Mouse (Mus musculus) forebrain, embryonic 15.5 days (tissue): ENCODE data around the gene Dpm1. TPM values are rescaled to one million over a fixed set of nuclear protein-coding genes. Genes with fewer than 3 reads are reported as not detected.
A peak's percentile ranks its signal among the peaks of the same experiment; 100 is the strongest.

Source experiments
- ATAC-seq: fragments of 200-750 bp; cut with Nextera tagmentation; replicated peaks from 2 replicates; pipeline ENCODE4 v1.8.0; 2017; ENCODE audit warnings: mild to moderate bottlenecking, moderate TSS enrichment, moderate library complexity
- H3K27ac ChIP-seq: fragments of 300-500 bp; sonication (generic); replicated peaks from 2 replicates; pipeline ENCODE4 v1.5.1; 2015; ENCODE audit warnings: mild to moderate bottlenecking, inconsistent platforms
- H3K27me3 ChIP-seq: fragments of 300-500 bp; sonication (generic); 2 replicates; pipeline ENCODE4 v1.6.1; 2015; ENCODE audit warnings: inconsistent platforms
- H3K36me3 ChIP-seq: fragments of 300-500 bp; sonication (generic); 2 replicates; pipeline ENCODE4 v1.6.1; 2015; ENCODE audit warnings: mild to moderate bottlenecking, inconsistent platforms
- H3K4me1 ChIP-seq: fragments of 300-500 bp; sonication (generic); 2 replicates; pipeline ENCODE4 v1.6.1; 2015; ENCODE audit warnings: inconsistent platforms
- H3K4me2 ChIP-seq: fragments of 300-500 bp; sonication (generic); replicated peaks from 2 replicates; pipeline ENCODE4 v1.6.1; 2015; ENCODE audit warnings: mild to moderate bottlenecking, inconsistent platforms
- H3K4me3 ChIP-seq: fragments of 300-500 bp; sonication (generic); 2 replicates; pipeline ENCODE4 v1.5.1; 2015; ENCODE audit warnings: mild to moderate bottlenecking, inconsistent platforms
- H3K9ac ChIP-seq: fragments of 300-500 bp; sonication (generic); replicated peaks from 2 replicates; pipeline ENCODE4 v1.6.1; 2015; ENCODE audit warnings: mild to moderate bottlenecking, inconsistent platforms
- H3K9me3 ChIP-seq: fragments of 300-500 bp; sonication (generic); 2 replicates; pipeline ENCODE4 v1.6.1; 2016; ENCODE audit warnings: inconsistent platforms
- WGBS: fragments of 180-500 bp; shearing (Covaris S2); methylation state at CpG from one replicate; pipeline ENCODE4 v1.1.7; 2015; ENCODE audit warnings: mixed read lengths; 5-methylcytosine and 5-hydroxymethylcytosine counted together
- polyA plus RNA-seq: library from polyadenylated mRNA; unstranded; fragments of >200 nt; fragmentation: Nextera tagmentation; extraction: Ambion mirVana; gene quantifications from 2 replicates; pipeline ENCODE4 v1.2.1, GENCODE M21; 2015

Dpm1 gene
- polyA plus RNA-seq, 1 experiment from 2014 or later = 74.5 TPM

DNA sequence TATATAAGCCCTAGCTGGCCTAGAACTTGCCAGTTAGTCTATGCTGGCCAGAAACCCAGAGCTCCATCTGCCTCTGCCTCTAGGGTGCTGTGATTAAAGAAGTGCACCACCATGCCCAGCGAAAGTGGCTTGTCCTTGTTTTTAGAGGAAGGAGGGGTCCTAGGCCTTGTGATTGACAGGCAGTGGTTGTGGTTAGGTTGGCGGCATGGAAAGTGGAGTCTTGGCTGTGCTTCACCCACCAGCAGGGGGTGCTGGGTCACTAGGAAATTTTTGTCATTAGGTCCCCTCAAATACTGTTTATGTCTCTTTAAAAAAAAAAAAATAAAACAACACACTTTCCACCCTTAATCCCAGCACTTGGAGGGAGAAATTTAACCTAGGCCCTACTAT is 18.5 kb upstream of the Dpm1 start:
- no peaks in the 10 kb centered on the region for H3K27me3 ChIP-seq
- no peak overlapping the region for H3K4me3 ChIP-seq
- peak; percentile 35 for ATAC-seq
- H3K4me1 ChIP-seq = peaks cover 24% of the 10 kb centered on the region
- no peaks in the 10 kb centered on the region for H3K9me3 ChIP-seq
- no peaks in the 10 kb centered on the region for H3K36me3 ChIP-seq
- 10% methylated on average over 2 of the region's 2 CpGs for WGBS
- H3K9ac ChIP-seq = no peak overlapping the region
- H3K27ac ChIP-seq = peak overlapping the region; percentile 87
- H3K4me2 ChIP-seq = no peak overlapping the region

- Histone ChIP-seq H3K27ac (peak overlapping the region; percentile 87), H3K4me2 (no peak overlapping the region), H3K9me3 (no peaks in the 10 kb centered on the region), H3K4me3 (no peak overlapping the region), H3K36me3 (no peaks in the 10 kb centered on the region), H3K27me3 (no peaks in the 10 kb centered on the region), H3K4me1 (peaks cover 24% of the 10 kb centered on the region), H3K9ac (no peak overlapping the region)
- ATAC-seq = peak; percentile 85
- 41% methylated on average over 8 of the region's 8 CpGs for WGBS
Observed at GRCm38 (mm10) chr2:168248167-168248855, 17.9 kb upstream of the Dpm1 start.

DNA sequence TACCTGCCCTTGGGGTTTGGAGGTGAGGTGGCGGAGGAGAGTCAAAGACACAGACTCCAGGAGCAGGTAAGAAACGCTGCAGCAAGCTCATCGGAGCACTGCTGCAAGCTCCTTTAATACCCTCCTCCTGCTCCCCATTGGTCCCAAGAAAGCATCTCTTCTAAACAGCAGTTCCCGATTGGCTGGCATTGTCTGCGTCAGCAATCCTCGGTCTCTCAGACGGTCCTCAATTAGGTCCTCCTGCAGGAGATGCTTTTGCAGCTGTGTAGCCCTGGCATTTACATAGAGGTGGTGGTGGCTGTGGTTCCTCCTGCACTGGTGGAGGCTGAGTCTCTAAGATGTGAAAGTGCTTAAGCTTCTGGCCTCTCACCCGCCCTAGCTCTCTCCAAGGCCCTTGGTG is 15.2 kb upstream of the Dpm1 start:
- Histone ChIP-seq H3K9me3 (no peaks in the 10 kb centered on the region), H3K27me3 (no peaks in the 10 kb centered on the region), H3K4me3 (no peak overlapping the region), H3K36me3 (no peaks in the 10 kb centered on the region), H3K27ac (no peak overlapping the region), H3K9ac (no peak overlapping the region), H3K4me2 (no peak overlapping the region), H3K4me1 (peaks cover 12% of the 10 kb centered on the region; the same call in 1 of the 2 replicates)
- ATAC-seq = no peak
- WGBS = 35% methylated on average over 8 of the region's 8 CpGs

GRCm38 (mm10) chr2:168243278-168243677 is 12.9 kb upstream of the Dpm1 start:
- H3K4me1 ChIP-seq = peaks cover 8% of the 10 kb centered on the region; the same call in 1 of the 2 replicates
- H3K36me3 ChIP-seq = no peaks in the 10 kb centered on the region
- no peaks in the 10 kb centered on the region for H3K27me3 ChIP-seq
- no peak overlapping the region for H3K4me3 ChIP-seq
- WGBS = 82% methylated on average over 4 of the region's 4 CpGs
- no peak overlapping the region for H3K9ac ChIP-seq
- no peak for ATAC-seq
- H3K27ac ChIP-seq = no peak overlapping the region
- no peak overlapping the region for H3K4me2 ChIP-seq
- H3K9me3 ChIP-seq = no peaks in the 10 kb centered on the region

GRCm38 (mm10) chr2:168242841-168243240 is 12.4 kb upstream of the Dpm1 start:
- no peaks in the 10 kb centered on the region for H3K36me3 ChIP-seq
- no peaks in the 10 kb centered on the region for H3K27me3 ChIP-seq
- ATAC-seq = no peak
- H3K9me3 ChIP-seq = no peaks in the 10 kb centered on the region
- no peak overlapping the region for H3K4me2 ChIP-seq
- H3K9ac ChIP-seq = no peak overlapping the region
- H3K4me3 ChIP-seq = no peak overlapping the region
- H3K27ac ChIP-seq = no peak overlapping the region
- H3K4me1 ChIP-seq = 0 out of 2 replicates have a peak, but pooled peaks cover 4% of the 10 kb centered on the region

DNA sequence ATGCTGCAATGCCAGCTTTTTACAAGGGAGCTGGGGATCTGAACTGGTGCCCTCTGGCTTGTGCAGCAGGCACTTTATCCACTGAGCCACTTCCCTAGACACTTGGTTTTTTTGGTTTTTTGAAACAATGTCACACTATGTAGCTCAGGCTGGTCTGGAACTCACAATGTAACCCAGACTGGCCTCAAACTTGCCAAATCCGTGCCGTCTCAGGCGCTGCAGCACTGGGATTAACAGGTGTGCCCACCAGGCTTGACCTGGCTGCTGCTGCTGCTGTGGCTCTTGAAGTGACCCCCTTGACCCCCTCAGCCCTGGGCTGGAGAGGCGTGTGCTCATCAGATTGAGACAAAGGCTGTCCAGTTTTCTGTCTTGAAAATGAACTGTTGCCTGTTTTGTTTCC is 7.9 kb upstream of the Dpm1 start:
- Histone ChIP-seq H3K27ac (no peak overlapping the region), H3K36me3 (peaks cover 8% of the 10 kb centered on the region; the same call in 1 of the 2 replicates), H3K4me3 (no peak overlapping the region), H3K27me3 (no peaks in the 10 kb centered on the region), H3K4me1 (no peaks in the 10 kb centered on the region), H3K9me3 (no peaks in the 10 kb centered on the region), H3K9ac (no peak overlapping the region), H3K4me2 (no peak overlapping the region)
- no peak for ATAC-seq
- WGBS = 88% methylated on average over 4 of the region's 4 CpGs

DNA sequence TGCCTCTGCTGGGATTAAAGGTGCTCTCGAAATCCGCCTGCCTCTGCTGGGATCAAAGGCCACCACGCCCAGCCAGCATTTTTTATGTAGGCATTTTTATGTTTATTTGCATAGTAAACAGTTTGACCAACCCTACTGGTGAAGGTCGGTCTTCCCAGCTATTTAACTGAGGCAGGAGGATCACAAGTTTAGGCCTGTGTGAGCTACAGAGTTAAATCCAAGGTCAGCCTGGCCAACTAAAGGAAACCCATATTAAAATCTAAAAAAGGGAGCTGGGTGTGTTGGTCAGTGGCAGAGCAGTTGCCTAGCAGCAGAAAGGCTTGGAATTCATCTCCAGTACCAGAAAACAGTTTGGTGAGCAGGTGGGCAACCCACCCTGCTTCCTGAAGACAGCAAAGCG is 2.9 kb upstream of the Dpm1 start:
- Histone ChIP-seq H3K9ac (no peak overlapping the region), H3K36me3 (peaks cover 12% of the 10 kb centered on the region; the same call in 1 of the 2 replicates), H3K4me1 (peaks cover 32% of the 10 kb centered on the region), H3K27me3 (no peaks in the 10 kb centered on the region), H3K4me2 (no peak overlapping the region), H3K27ac (no peak overlapping the region), H3K9me3 (no peaks in the 10 kb centered on the region), H3K4me3 (no peak overlapping the region)
- 90% methylated on average over 5 of the region's 5 CpGs for WGBS
- ATAC-seq = no peak

- 71% methylated on average over 33 of the region's 33 CpGs for WGBS
- Histone ChIP-seq H3K9me3 (no peaks in the 10 kb centered on the region), H3K36me3 (peaks cover 15% of the 10 kb centered on the region), H3K4me3 (peak overlapping the region; percentile 59), H3K27ac (no peak overlapping the region), H3K4me1 (peaks cover 37% of the 10 kb centered on the region), H3K9ac (peak overlapping the region; percentile 69), H3K27me3 (no peaks in the 10 kb centered on the region), H3K4me2 (peak overlapping the region; percentile 97)
- no peak for ATAC-seq
Observed at GRCm38 (mm10) chr2:168231471-168231829, 1.1 kb upstream of the Dpm1 start.

DNA sequence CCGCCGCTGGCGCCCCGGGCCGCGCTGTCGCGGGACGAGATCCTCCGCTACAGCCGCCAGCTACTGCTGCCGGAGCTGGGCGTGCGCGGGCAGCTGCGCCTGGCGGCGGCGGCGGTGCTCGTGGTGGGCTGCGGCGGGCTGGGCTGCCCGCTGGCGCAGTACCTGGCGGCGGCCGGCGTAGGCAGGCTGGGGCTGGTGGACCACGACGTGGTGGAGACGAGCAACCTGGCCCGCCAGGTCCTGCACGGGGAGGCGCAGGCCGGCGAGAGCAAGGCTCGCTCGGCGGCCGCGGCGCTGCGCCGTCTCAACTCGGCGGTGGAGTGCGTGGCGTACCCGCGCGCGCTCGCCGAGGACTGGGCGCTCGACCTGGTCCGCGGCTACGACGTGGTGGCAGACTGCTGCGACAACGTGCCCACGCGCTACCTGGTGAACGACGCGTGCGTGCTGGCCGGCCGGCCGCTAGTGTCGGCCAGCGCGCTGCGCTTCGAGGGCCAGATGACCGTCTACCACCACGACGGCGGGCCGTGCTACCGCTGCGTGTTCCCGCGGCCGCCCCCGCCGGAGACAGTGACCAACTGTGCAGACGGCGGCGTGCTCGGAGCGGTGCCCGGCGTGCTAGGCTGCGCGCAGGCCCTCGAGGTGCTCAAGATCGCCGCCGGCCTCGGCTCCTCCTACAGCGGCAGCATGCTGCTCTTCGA is 531 bp upstream of the Dpm1 start:
- peaks cover 37% of the 10 kb centered on the region for H3K4me1 ChIP-seq
- H3K4me2 ChIP-seq = peak overlapping the region; percentile 97
- H3K36me3 ChIP-seq = peaks cover 21% of the 10 kb centered on the region
- H3K27me3 ChIP-seq = no peaks in the 10 kb centered on the region
- peak overlapping the region; percentile 59 for H3K4me3 ChIP-seq
- H3K27ac ChIP-seq = peak overlapping the region; percentile 94
- no peaks in the 10 kb centered on the region for H3K9me3 ChIP-seq
- 4% methylated on average over 102 of the region's 105 CpGs for WGBS
- peak overlapping the region; percentile 69 for H3K9ac ChIP-seq
- peak; percentile 78 for ATAC-seq

DNA sequence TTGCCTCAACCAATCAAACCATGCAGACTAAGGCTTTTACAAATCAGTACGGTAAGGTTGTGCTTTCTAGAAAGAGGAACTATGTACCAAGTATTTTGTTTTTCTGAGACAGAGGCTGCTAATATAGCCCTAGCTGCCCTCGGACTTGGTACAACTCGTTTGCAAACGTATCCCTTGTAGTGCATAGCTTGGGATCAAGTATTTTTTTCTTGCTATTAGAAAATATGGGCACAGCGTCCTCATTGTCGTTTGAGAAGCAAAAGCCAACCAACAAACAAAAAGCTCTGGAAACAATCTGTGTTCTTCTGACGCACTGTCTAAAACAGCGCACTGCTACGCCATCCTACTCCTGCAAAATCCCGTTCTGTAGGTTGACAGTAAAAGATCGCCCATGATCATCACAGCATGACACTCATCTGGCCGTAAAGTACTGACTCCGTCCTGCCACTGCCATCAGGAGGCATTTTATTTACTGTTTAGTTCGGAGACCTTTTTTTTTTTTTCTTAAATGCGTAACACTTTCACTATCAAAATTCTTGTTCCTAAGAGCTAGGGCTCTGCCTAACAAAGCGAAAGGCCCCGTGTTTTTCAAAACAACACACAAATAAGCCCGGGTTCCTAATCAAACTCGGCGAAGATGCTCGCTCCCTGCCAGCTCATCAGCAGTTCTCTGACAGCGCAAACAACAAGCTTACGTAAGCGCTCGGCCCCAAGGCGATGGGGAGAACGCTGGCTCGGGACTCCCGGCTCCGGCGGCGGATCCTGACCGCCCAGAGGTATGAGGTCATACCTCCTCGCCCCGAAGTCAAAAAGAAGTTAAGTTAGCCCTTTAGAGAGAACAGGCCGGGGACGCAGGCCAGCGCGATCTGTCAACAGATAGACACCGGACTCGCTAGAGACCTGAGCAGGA is 1.0 kb downstream of the Dpm1 start:
- Histone ChIP-seq H3K4me3 (peak overlapping the region; percentile 59), H3K9me3 (no peaks in the 10 kb centered on the region), H3K36me3 (peaks cover 33% of the 10 kb centered on the region), H3K9ac (peak overlapping the region; percentile 69), H3K27ac (peak overlapping the region; percentile 94; the same call in 1 of the 2 replicates), H3K4me2 (peak overlapping the region; percentile 97), H3K4me1 (peaks cover 37% of the 10 kb centered on the region), H3K27me3 (no peaks in the 10 kb centered on the region)
- WGBS = 22% methylated on average over 41 of the region's 41 CpGs
- no peak; the same call in 1 of the 2 replicates for ATAC-seq

DNA sequence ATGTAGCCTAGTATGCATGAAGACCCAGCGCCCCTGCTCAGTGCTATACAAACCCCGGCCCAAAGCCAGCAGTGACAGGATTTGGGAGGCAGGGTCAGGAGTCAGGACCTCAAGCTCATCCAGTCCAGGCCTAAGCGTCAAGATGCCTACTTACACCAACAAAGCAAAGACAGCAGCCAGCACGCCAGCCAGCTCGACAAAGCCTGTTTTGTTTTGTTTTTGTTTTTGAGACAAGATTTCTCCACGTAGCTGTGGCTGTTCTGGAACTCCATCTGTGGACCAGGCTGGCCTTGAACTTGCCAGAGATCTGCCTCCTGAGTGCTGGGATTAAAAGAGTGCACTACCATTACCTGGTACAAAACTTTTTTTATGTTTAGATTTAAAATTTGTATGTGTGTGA is 7.1 kb downstream of the Dpm1 start:
- H3K4me3 ChIP-seq = no peak overlapping the region
- no peaks in the 10 kb centered on the region for H3K27me3 ChIP-seq
- no peak for ATAC-seq
- 90% methylated on average over 6 of the region's 6 CpGs for WGBS
- peaks cover 73% of the 10 kb centered on the region for H3K36me3 ChIP-seq
- no peaks in the 10 kb centered on the region for H3K9me3 ChIP-seq
- H3K27ac ChIP-seq = no peak overlapping the region
- H3K9ac ChIP-seq = no peak overlapping the region
- no peak overlapping the region for H3K4me2 ChIP-seq
- H3K4me1 ChIP-seq = peaks cover 5% of the 10 kb centered on the region
